Mouse (Mus musculus) erythroblast, embryonic 14.5 days (primary cell): ENCODE measurements around the gene Dcdc2c.

Experiments
- GATA1 ChIP-seq: IDR thresholded peaks from 2 replicates; pipeline ENCODE4 v1.6.1; 2012; ENCODE audit warnings: low read length, inconsistent platforms, mixed read lengths
- TAL1 ChIP-seq: IDR thresholded peaks from 3 replicates; pipeline ENCODE4 v1.6.1; 2012; ENCODE audit warnings: low read length, inconsistent platforms, mixed read lengths

DNA sequence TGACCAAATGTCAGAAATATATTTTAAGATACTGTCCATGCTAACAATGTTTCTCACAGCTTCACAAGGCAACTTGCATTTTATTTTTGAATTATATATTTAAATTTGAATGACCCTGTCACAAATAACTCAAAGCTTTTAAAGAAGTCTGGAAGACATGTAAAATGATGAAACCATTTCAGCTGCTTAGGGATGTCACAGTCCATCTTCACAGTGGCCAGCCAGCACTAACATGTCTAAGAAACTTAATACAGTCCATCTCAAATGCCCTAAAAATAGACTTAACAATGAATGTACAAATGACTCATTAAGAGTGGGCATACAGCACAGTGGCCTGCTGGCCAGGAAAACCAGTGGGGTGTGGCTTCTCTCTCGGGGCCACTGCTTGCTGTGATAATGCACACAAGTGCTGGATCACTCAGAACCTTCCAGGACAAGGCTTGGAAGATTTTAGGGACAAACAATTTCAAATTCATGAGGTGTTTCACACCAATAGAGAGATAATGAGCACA lies 37.9 kb downstream of the Dcdc2c start:
- TF ChIP-seq TAL1 (no peak), GATA1 (no peak)
